Mouse (Mus musculus): ENCODE measurements around the gene Isl2. TPM values are rescaled to one million over a fixed set of nuclear protein-coding genes. Genes with fewer than 3 reads are reported as not detected.

Gene Isl2
- polyA plus RNA-seq, 1 experiment from 2014 or later, result not detected

GRCm38 (mm10) chr9:55544861-55545555, 6.5 kb downstream of the Isl2 start:
- peaks cover 95% of the 10 kb centered on the region for H3K27me3 ChIP-seq (ENCODE audit: insufficient read depth, low read length)
- peaks cover 37% of the 10 kb centered on the region for H3K4me1 ChIP-seq (ENCODE audit: insufficient read depth)
- no peaks in the 10 kb centered on the region for H3K36me3 ChIP-seq (replicated peaks; ENCODE audit: insufficient read depth, low read length)
- DNase-seq, result peak; percentile 46
- H3K27ac ChIP-seq (ENCODE audit: low read depth), result no peak overlapping the region
- ATAC-seq, result no peak
- 0 out of 2 replicates have a peak, but pooled peaks cover 3% of the 10 kb centered on the region for H3K9me3 ChIP-seq (ENCODE audit: low read length)
- H3K4me3 ChIP-seq (ENCODE audit: low read depth, low read length), result peak overlapping the region; percentile 30; the same call in 1 of the 2 replicates
- WGBS (ENCODE audit: insufficient replicate concordance), result 2% methylated on average over 30 of the region's 30 CpGs
- 0 out of 2 replicates have a peak overlapping the region, but pooled peaks have one; percentile 20 for H3K4me2 ChIP-seq (ENCODE audit: low read depth, low read length)
- TF ChIP-seq EP300 (IDR thresholded peaks at IDR 0.05; ENCODE audit: low read depth) (no peak), CTCF (IDR thresholded peaks at IDR 0.05; ENCODE audit: low read depth) (no peak)
- no peak overlapping the region for H3K9ac ChIP-seq (replicated peaks)

GRCm38 (mm10) chr9:55545556-55546175, 7.2 kb downstream of the Isl2 start:
- TF ChIP-seq CTCF (IDR thresholded peaks at IDR 0.05; ENCODE audit: low read depth) (no peak), EP300 (IDR thresholded peaks at IDR 0.05; ENCODE audit: low read depth) (no peak)
- Histone ChIP-seq H3K36me3 (replicated peaks; ENCODE audit: insufficient read depth, low read length) (no peaks in the 10 kb centered on the region), H3K27me3 (ENCODE audit: insufficient read depth, low read length) (peaks cover 91% of the 10 kb centered on the region), H3K4me2 (ENCODE audit: low read depth, low read length) (0 out of 2 replicates have a peak overlapping the region, but pooled peaks have one; percentile 20), H3K4me3 (ENCODE audit: low read depth, low read length) (peak overlapping the region; percentile 30), H3K9me3 (ENCODE audit: low read length) (0 out of 2 replicates have a peak, but pooled peaks cover 3% of the 10 kb centered on the region), H3K27ac (ENCODE audit: low read depth) (no peak overlapping the region), H3K9ac (replicated peaks) (no peak overlapping the region), H3K4me1 (ENCODE audit: insufficient read depth) (peaks cover 36% of the 10 kb centered on the region)
- no peak for ATAC-seq
- WGBS (ENCODE audit: insufficient replicate concordance), result 8% methylated on average over 41 of the region's 41 CpGs
- DNase-seq, result no peak

GRCm38 (mm10) chr9:55546176-55547010, 7.9 kb downstream of the Isl2 start:
- H3K36me3 ChIP-seq (replicated peaks; ENCODE audit: insufficient read depth, low read length), result no peaks in the 10 kb centered on the region
- 3% methylated on average over 62 of the region's 63 CpGs for whole genome bisulfite sequencing (ENCODE audit: insufficient replicate concordance)
- peaks cover 31% of the 10 kb centered on the region for H3K4me1 ChIP-seq (ENCODE audit: insufficient read depth)
- peak; percentile 88 for ATAC-seq
- H3K4me2 ChIP-seq (ENCODE audit: low read depth, low read length), result peak overlapping the region; percentile 47
- DNase-seq, result peak; percentile 76
- TF ChIP-seq EP300 (IDR thresholded peaks at IDR 0.05; ENCODE audit: low read depth) (no peak), CTCF (IDR thresholded peaks at IDR 0.05; ENCODE audit: low read depth) (no peak)
- H3K4me3 ChIP-seq (ENCODE audit: low read depth, low read length), result peak overlapping the region; percentile 30
- no peak overlapping the region for H3K9ac ChIP-seq (replicated peaks)
- peaks cover 84% of the 10 kb centered on the region for H3K27me3 ChIP-seq (ENCODE audit: insufficient read depth, low read length)
- 0 out of 2 replicates have a peak, but pooled peaks cover 3% of the 10 kb centered on the region for H3K9me3 ChIP-seq (ENCODE audit: low read length)
- no peak overlapping the region for H3K27ac ChIP-seq (ENCODE audit: low read depth)

- H3K9ac ChIP-seq (replicated peaks), result no peak overlapping the region
- H3K4me2 ChIP-seq (ENCODE audit: low read depth, low read length), result no peak overlapping the region
- no peaks in the 10 kb centered on the region for H3K36me3 ChIP-seq (replicated peaks; ENCODE audit: insufficient read depth, low read length)
- no peak overlapping the region for H3K27ac ChIP-seq (ENCODE audit: low read depth)
- ATAC-seq (no peak), DNase-seq (no peak)
- WGBS (ENCODE audit: insufficient replicate concordance), result 19% methylated on average over 3 of the region's 3 CpGs
- H3K4me1 ChIP-seq (ENCODE audit: insufficient read depth), result peaks cover 22% of the 10 kb centered on the region
- no peak overlapping the region for H3K4me3 ChIP-seq (ENCODE audit: low read depth, low read length)
- 0 out of 2 replicates have a peak, but pooled peaks cover 3% of the 10 kb centered on the region for H3K9me3 ChIP-seq (ENCODE audit: low read length)
- TF ChIP-seq EP300 (IDR thresholded peaks at IDR 0.05; ENCODE audit: low read depth) (no peak), CTCF (IDR thresholded peaks at IDR 0.05; ENCODE audit: low read depth) (no peak)
- peaks cover 60% of the 10 kb centered on the region for H3K27me3 ChIP-seq (ENCODE audit: insufficient read depth, low read length)
These were observed 10.4 kb downstream of the Isl2 start for GRCm38 (mm10) chr9:55548871-55549270.

- DNase-seq, result no peak
- 15% methylated on average over 16 of the region's 16 CpGs for WGBS (ENCODE audit: insufficient replicate concordance)
- 0 out of 2 replicates have a peak, but pooled peaks cover 3% of the 10 kb centered on the region for H3K9me3 ChIP-seq (ENCODE audit: low read length)
- H3K4me1 ChIP-seq (ENCODE audit: insufficient read depth), result peaks cover 17% of the 10 kb centered on the region
- H3K4me2 ChIP-seq (ENCODE audit: low read depth, low read length), result peak overlapping the region; percentile 30; the same call in 1 of the 2 replicates
- no peak overlapping the region for H3K27ac ChIP-seq (ENCODE audit: low read depth)
- ATAC-seq, result no peak
- H3K36me3 ChIP-seq (replicated peaks; ENCODE audit: insufficient read depth, low read length), result no peaks in the 10 kb centered on the region
- H3K9ac ChIP-seq (replicated peaks), result no peak overlapping the region
- peaks cover 54% of the 10 kb centered on the region for H3K27me3 ChIP-seq (ENCODE audit: insufficient read depth, low read length)
- peak; percentile 43 for TF ChIP-seq CTCF (IDR thresholded peaks at IDR 0.05; ENCODE audit: low read depth)
- TF ChIP-seq EP300 (IDR thresholded peaks at IDR 0.05; ENCODE audit: low read depth), result no peak
- H3K4me3 ChIP-seq (ENCODE audit: low read depth, low read length), result no peak overlapping the region
These were observed 10.9 kb downstream of the Isl2 start for GRCm38 (mm10) chr9:55549302-55549890.
